Mouse (Mus musculus): ENCODE data around the gene Hoxb9. TPM values are rescaled to one million over a fixed set of nuclear protein-coding genes. Genes with fewer than 3 reads are reported as not detected.

Hoxb9 gene
- total and polyA plus RNA-seq, 2 experiments from 2014 or later: not detected

- under 1% methylated on average over 33 of the region's 33 CpGs for WGBS
Observed at GRCm38 (mm10) chr11:96263636-96264389, 7.4 kb upstream of the Hoxb9 start.

DNA sequence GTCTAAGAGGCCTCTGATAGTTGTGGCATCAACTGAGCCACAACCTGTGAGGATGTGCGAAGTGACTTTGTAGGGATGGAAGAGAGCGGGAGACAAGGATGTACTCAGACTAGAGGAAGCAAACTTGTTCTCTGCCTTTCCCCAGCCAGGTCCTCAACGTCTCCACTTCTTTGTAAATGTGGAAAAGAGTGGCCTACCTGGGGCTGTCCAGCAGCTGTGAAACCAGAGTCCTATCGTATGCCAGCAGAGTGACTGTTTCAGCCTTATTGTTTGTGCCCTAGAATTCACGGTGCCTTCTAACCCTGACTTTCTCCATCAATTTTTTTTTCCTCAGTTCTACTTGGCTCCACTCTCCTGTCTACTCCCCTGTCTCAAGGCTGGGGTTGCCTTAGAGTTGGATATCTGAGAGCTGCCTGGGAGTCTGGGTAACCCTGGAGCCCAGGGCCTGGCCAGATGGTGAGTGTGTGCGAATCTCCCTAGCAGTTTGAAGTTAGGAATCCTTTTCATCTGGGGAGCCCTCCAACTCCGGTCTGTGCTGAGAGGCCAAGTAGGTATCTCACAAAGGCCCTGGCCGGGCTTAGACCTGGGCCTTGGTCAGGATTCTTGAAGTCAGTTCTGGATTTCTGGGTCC, 6.8 kb upstream of the Hoxb9 start:
- H3K4me1 ChIP-seq (ENCODE audit: insufficient read depth, low read length): no peaks in the 10 kb centered on the region
- peaks cover 94% of the 10 kb centered on the region for H3K27me3 ChIP-seq (ENCODE audit: insufficient read depth, low read length)
- ATAC-seq (ENCODE audit: low FRiP score) (no peak), DNase-seq (ENCODE audit: low spot score) (no peak)
- no peak overlapping the region for H3K4me2 ChIP-seq (ENCODE audit: low read depth, low read length, poor library complexity, severe bottlenecking)
- no peaks in the 10 kb centered on the region for H3K9me3 ChIP-seq (ENCODE audit: low read length)
- H3K4me3 ChIP-seq (ENCODE audit: low read depth, low read length): no peak overlapping the region
- H3K36me3 ChIP-seq (ENCODE audit: insufficient read depth, low read length): no peaks in the 10 kb centered on the region
- H3K27ac ChIP-seq (ENCODE audit: low read depth, low read length): no peak overlapping the region
- 3% methylated on average over 8 of the region's 8 CpGs for WGBS
- H3K9ac ChIP-seq (replicated peaks; ENCODE audit: low read length, poor library complexity, severe bottlenecking): no peak overlapping the region
- TF ChIP-seq CTCF (IDR thresholded peaks at IDR 0.05): no peak

More at GRCm38 (mm10) chr11:96263636-96264389, 7.4 kb upstream of the Hoxb9 start:
- H3K36me3 ChIP-seq (ENCODE audit: insufficient read depth, low read length): no peaks in the 10 kb centered on the region
- TF ChIP-seq CTCF (IDR thresholded peaks at IDR 0.05): no peak
- no peak for DNase-seq (ENCODE audit: low spot score)
- H3K9ac ChIP-seq (replicated peaks; ENCODE audit: low read length, poor library complexity, severe bottlenecking): no peak overlapping the region
- ATAC-seq (ENCODE audit: low FRiP score): no peak
- no peak overlapping the region for H3K4me3 ChIP-seq (ENCODE audit: low read depth, low read length)
- no peak overlapping the region for H3K4me2 ChIP-seq (ENCODE audit: low read depth, low read length, poor library complexity, severe bottlenecking)
- H3K27ac ChIP-seq (ENCODE audit: low read depth, low read length): no peak overlapping the region
- H3K27me3 ChIP-seq (ENCODE audit: insufficient read depth, low read length): peaks cover 95% of the 10 kb centered on the region
- H3K4me1 ChIP-seq (ENCODE audit: insufficient read depth, low read length): no peaks in the 10 kb centered on the region
- H3K9me3 ChIP-seq (ENCODE audit: low read length): no peaks in the 10 kb centered on the region

- peaks cover 94% of the 10 kb centered on the region for H3K27me3 ChIP-seq (ENCODE audit: insufficient read depth, low read length)
- H3K4me2 ChIP-seq (ENCODE audit: low read depth, low read length, poor library complexity, severe bottlenecking): no peak overlapping the region
- H3K9me3 ChIP-seq (ENCODE audit: low read length): no peaks in the 10 kb centered on the region
- DNase-seq (ENCODE audit: low spot score) (no peak), ATAC-seq (ENCODE audit: low FRiP score) (no peak)
- no peaks in the 10 kb centered on the region for H3K4me1 ChIP-seq (ENCODE audit: insufficient read depth, low read length)
- no peaks in the 10 kb centered on the region for H3K36me3 ChIP-seq (ENCODE audit: insufficient read depth, low read length)
- no peak overlapping the region for H3K27ac ChIP-seq (ENCODE audit: low read depth, low read length)
- H3K9ac ChIP-seq (replicated peaks; ENCODE audit: low read length, poor library complexity, severe bottlenecking): no peak overlapping the region
- WGBS: 3% methylated on average over 7 of the region's 7 CpGs
- TF ChIP-seq CTCF (IDR thresholded peaks at IDR 0.05): no peak
- H3K4me3 ChIP-seq (ENCODE audit: low read depth, low read length): no peak overlapping the region
Observed at GRCm38 (mm10) chr11:96265954-96266353, 5.3 kb upstream of the Hoxb9 start.

- Histone ChIP-seq H3K27ac (ENCODE audit: low read depth, low read length) (no peak overlapping the region), H3K4me1 (ENCODE audit: insufficient read depth, low read length) (no peaks in the 10 kb centered on the region)
- WGBS: 10% methylated on average over 7 of the region's 7 CpGs
Observed at GRCm38 (mm10) chr11:96267021-96267920, 4.0 kb upstream of the Hoxb9 start.

GRCm38 (mm10) chr11:96268031-96268745, 3.1 kb upstream of the Hoxb9 start:
- no peak for DNase-seq (ENCODE audit: low spot score)
- no peak for TF ChIP-seq CTCF (IDR thresholded peaks at IDR 0.05)
- H3K9me3 ChIP-seq (ENCODE audit: low read length): no peaks in the 10 kb centered on the region
- H3K4me2 ChIP-seq (ENCODE audit: low read depth, low read length, poor library complexity, severe bottlenecking): no peak overlapping the region
- no peak overlapping the region for H3K4me3 ChIP-seq (ENCODE audit: low read depth, low read length)
- no peaks in the 10 kb centered on the region for H3K36me3 ChIP-seq (ENCODE audit: insufficient read depth, low read length)
- H3K9ac ChIP-seq (replicated peaks; ENCODE audit: low read length, poor library complexity, severe bottlenecking): no peak overlapping the region
- ATAC-seq (ENCODE audit: low FRiP score): no peak
- H3K27me3 ChIP-seq (ENCODE audit: insufficient read depth, low read length): peaks cover 94% of the 10 kb centered on the region
- WGBS: 3% methylated on average over 1 of the region's 1 CpGs
- no peak overlapping the region for H3K27ac ChIP-seq (ENCODE audit: low read depth, low read length)
- H3K4me1 ChIP-seq (ENCODE audit: insufficient read depth, low read length): no peaks in the 10 kb centered on the region

More at GRCm38 (mm10) chr11:96267021-96267920, 4.0 kb upstream of the Hoxb9 start:
- Histone ChIP-seq H3K9ac (replicated peaks; ENCODE audit: low read length, poor library complexity, severe bottlenecking) (no peak overlapping the region), H3K4me3 (ENCODE audit: low read depth, low read length) (no peak overlapping the region), H3K9me3 (ENCODE audit: low read length) (no peaks in the 10 kb centered on the region), H3K4me2 (ENCODE audit: low read depth, low read length, poor library complexity, severe bottlenecking) (no peak overlapping the region), H3K27me3 (ENCODE audit: insufficient read depth, low read length) (peaks cover 94% of the 10 kb centered on the region), H3K36me3 (ENCODE audit: insufficient read depth, low read length) (no peaks in the 10 kb centered on the region)
- DNase-seq (ENCODE audit: low spot score): no peak
- TF ChIP-seq CTCF (IDR thresholded peaks at IDR 0.05): no peak
- ATAC-seq (ENCODE audit: low FRiP score): no peak

Measured in midbrain, postnatal 0 days (tissue).